Mouse (Mus musculus) intestine, postnatal 0 days (tissue): ENCODE results near the gene Gm21319. TPM values are rescaled to one million over a fixed set of nuclear protein-coding genes. Genes with fewer than 3 reads are reported as not detected.
"Not testable (repeated sequence)": the region's sequence is repeated elsewhere in the genome, so short reads cannot be mapped to it uniquely, and the experiment has no call there.

Experiments used
- ATAC-seq: fragments of 200-750 bp; cut with Nextera tagmentation; 2 replicates; pipeline ENCODE4 v1.8.0; 2017; ENCODE audit warnings: mild to moderate bottlenecking, moderate TSS enrichment, moderate library complexity
- H3K27ac ChIP-seq: fragments of 300-500 bp; sonication (generic); 2 replicates; pipeline ENCODE4 v1.5.1; 2014; ENCODE audit warnings: mild to moderate bottlenecking, low read depth, low read length, moderate library complexity
- H3K27me3 ChIP-seq: fragments of 300-500 bp; sonication (generic); replicated peaks from 2 replicates; pipeline ENCODE4 v1.6.1; 2014; ENCODE audit warnings: low read length, mixed read lengths; ENCODE audit not compliant: control insufficient read depth, insufficient read depth
- H3K36me3 ChIP-seq: fragments of 300-500 bp; sonication (generic); 2 replicates; pipeline ENCODE4 v1.6.1; 2014; ENCODE audit warnings: mild to moderate bottlenecking, moderate library complexity; ENCODE audit not compliant: control insufficient read depth, insufficient read depth
- H3K4me1 ChIP-seq: fragments of 300-500 bp; sonication (generic); replicated peaks from 2 replicates; pipeline ENCODE4 v1.6.1; 2014; ENCODE audit warnings: antibody characterized with exemption, low read length, mixed read lengths; ENCODE audit not compliant: control insufficient read depth, insufficient read depth
- H3K4me2 ChIP-seq: fragments of 300-500 bp; sonication (generic); replicated peaks from 2 replicates; pipeline ENCODE4 v1.6.1; 2014; ENCODE audit warnings: low read depth, mild to moderate bottlenecking, moderate library complexity
- H3K4me3 ChIP-seq: fragments of 300-500 bp; sonication (generic); 2 replicates; pipeline ENCODE4 v1.5.1; 2014; ENCODE audit warnings: low read depth, low read length
- H3K9ac ChIP-seq: fragments of 300-500 bp; sonication (generic); 2 replicates; pipeline ENCODE4 v1.6.1; 2014; ENCODE audit warnings: mild to moderate bottlenecking, low read depth, low read length
- H3K9me3 ChIP-seq: fragments of 300-500 bp; sonication (generic); 2 replicates; pipeline ENCODE4 v1.6.1; 2016; ENCODE audit warnings: mixed run types; ENCODE audit not compliant: control insufficient read depth
- WGBS: fragments of 180-500 bp; shearing (Covaris S2); extraction: QIAGEN DNeasy Blood & Tissue Kit; methylation state at CpG from one replicate; pipeline ENCODE4 v1.1.7; 2014; 5-methylcytosine and 5-hydroxymethylcytosine counted together
- polyA plus RNA-seq: library from polyadenylated mRNA; unstranded; fragments of >200 nt; fragmentation: Nextera tagmentation; extraction: Ambion mirVana; gene quantifications from 2 replicates; pipeline ENCODE4 v1.2.1, GENCODE M21; 2015

Gm21319 gene
- not detected in 2 replicates for polyA plus RNA-seq

GRCm38 (mm10) chr12:87775655-87776054, at the start of gene Gm21319:
TSS of gene Gm21319 (minus strand) at chr12:87775755.
- not testable (repeated sequence) for H3K4me1 ChIP-seq, H3K27ac ChIP-seq, H3K9me3 ChIP-seq, H3K9ac ChIP-seq, H3K4me2 ChIP-seq, H3K27me3 ChIP-seq, H3K36me3 ChIP-seq, H3K4me3 ChIP-seq, ATAC-seq
- WGBS, result 92% methylated on average over 4 of the region's 4 CpGs

GRCm38 (mm10) chr12:87816277-87816676, 40.7 kb upstream of the Gm21319 start, which contains the start of gene BB287469:
TSS of gene BB287469 (plus strand) at chr12:87816577.
- not testable (repeated sequence) for H3K9me3 ChIP-seq, H3K4me1 ChIP-seq, H3K27ac ChIP-seq, ATAC-seq, H3K27me3 ChIP-seq, H3K9ac ChIP-seq, H3K4me3 ChIP-seq, H3K4me2 ChIP-seq, H3K36me3 ChIP-seq
- WGBS, result 84% methylated on average over 4 of the region's 6 CpGs

GRCm38 (mm10) chr12:87797971-87798370, 22.4 kb upstream of the Gm21319 start:
- H3K27me3 ChIP-seq, H3K27ac ChIP-seq, H3K36me3 ChIP-seq, ATAC-seq, H3K4me3 ChIP-seq, H3K9ac ChIP-seq, H3K4me2 ChIP-seq, H3K9me3 ChIP-seq, H3K4me1 ChIP-seq: not testable (repeated sequence)
- WGBS, result 92% methylated on average over 5 of the region's 5 CpGs

- not testable (repeated sequence) for H3K9ac ChIP-seq, H3K9me3 ChIP-seq, H3K4me3 ChIP-seq, H3K27ac ChIP-seq, H3K4me1 ChIP-seq, H3K27me3 ChIP-seq, H3K36me3 ChIP-seq, ATAC-seq, H3K4me2 ChIP-seq
- 91% methylated on average over 1 of the region's 1 CpGs for whole genome bisulfite sequencing
Observed at GRCm38 (mm10) chr12:87795212-87795611, 19.7 kb upstream of the Gm21319 start, which contains the start of gene Gm21936. TSS of gene Gm21936 (plus strand) at chr12:87795512.

Other genes starting within 250 kb of the Gm21319 start
- gene Oog1, start 173.1 kb downstream of the Gm21319 start, polyA plus RNA-seq, result not detected in 2 replicates
- not detected in 2 replicates for gene Gm4027, start 156.9 kb downstream of the Gm21319 start, polyA plus RNA-seq
- not detected in 2 replicates for gene Gm16381, start 131.1 kb downstream of the Gm21319 start, polyA plus RNA-seq
- not detected in 2 replicates for gene Gm21936, start 19.8 kb upstream of the Gm21319 start, polyA plus RNA-seq
- not detected in 2 replicates for gene BB287469, start 40.8 kb upstream of the Gm21319 start, polyA plus RNA-seq
- gene Gm2001, start 66.6 kb upstream of the Gm21319 start, polyA plus RNA-seq, result not detected in 2 replicates
- not detected in 2 replicates for gene Gm2016, start 98.3 kb upstream of the Gm21319 start, polyA plus RNA-seq
- not detected in 2 replicates for gene Gm2022, start 119.6 kb upstream of the Gm21319 start, polyA plus RNA-seq
- gene Gm2035, start 144.1 kb upstream of the Gm21319 start, polyA plus RNA-seq, result not detected in 2 replicates
- not detected in 2 replicates for gene Gm2042, start 178.3 kb upstream of the Gm21319 start, polyA plus RNA-seq
- gene Gm2075, start 236.1 kb upstream of the Gm21319 start, polyA plus RNA-seq, result not detected in 2 replicates
- gene Gm6803, start 243.0 kb upstream of the Gm21319 start, polyA plus RNA-seq, result not detected in 2 replicates